Mouse (Mus musculus) midbrain, embryonic 14.5 days (tissue): ENCODE measurements around the gene Ube2n. TPM values are rescaled to one million over a fixed set of nuclear protein-coding genes. Genes with fewer than 3 reads are reported as not detected.

Experiments used
- ATAC-seq: fragments of 200-750 bp; cut with Nextera tagmentation; 2 replicates; pipeline ENCODE4 v1.8.0; 2017; ENCODE audit warnings: moderate number of reproducible peaks, moderate library complexity; ENCODE audit not compliant: low FRiP score, low TSS enrichment
- DNase-seq: peaks from one replicate; pipeline ENCODE4 v3.0.0-alpha.2; 2015
- H3K27ac ChIP-seq: fragments of 300-500 bp; sonication (generic); replicated peaks from 2 replicates; pipeline ENCODE4 v1.5.1; 2014; ENCODE audit warnings: mild to moderate bottlenecking, low read depth, low read length, moderate library complexity
- H3K27me3 ChIP-seq: fragments of 300-500 bp; sonication (generic); 2 replicates; pipeline ENCODE4 v1.6.1; 2014; ENCODE audit warnings: low read length, control low read depth, mixed read lengths; ENCODE audit not compliant: control insufficient read depth, insufficient read depth
- H3K36me3 ChIP-seq: fragments of 300-500 bp; sonication (generic); 2 replicates; pipeline ENCODE4 v1.6.1; 2014; ENCODE audit warnings: low read length, control low read depth; ENCODE audit not compliant: control insufficient read depth, insufficient read depth
- H3K4me1 ChIP-seq: fragments of 300-500 bp; sonication (generic); 2 replicates; pipeline ENCODE4 v1.6.1; 2014; ENCODE audit warnings: mild to moderate bottlenecking, antibody characterized with exemption, low read length, control low read depth; ENCODE audit not compliant: control insufficient read depth, insufficient read depth
- H3K4me2 ChIP-seq: fragments of 300-500 bp; sonication (generic); 2 replicates; pipeline ENCODE4 v1.6.1; 2014; ENCODE audit warnings: mild to moderate bottlenecking, low read length, moderate library complexity
- H3K4me3 ChIP-seq: fragments of 300-500 bp; sonication (generic); replicated peaks from 2 replicates; pipeline ENCODE4 v1.5.1; 2014; ENCODE audit warnings: low read depth, low read length
- H3K9ac ChIP-seq: fragments of 300-500 bp; sonication (generic); replicated peaks from 2 replicates; pipeline ENCODE4 v1.6.1; 2014; ENCODE audit warnings: mild to moderate bottlenecking, low read length, moderate library complexity
- H3K9me3 ChIP-seq: fragments of 300-500 bp; sonication (generic); 2 replicates; pipeline ENCODE4 v1.6.1; 2016; ENCODE audit warnings: low read length, control low read depth, mixed read lengths; ENCODE audit not compliant: control insufficient read depth
- WGBS: fragments of 180-500 bp; shearing (Covaris S2); extraction: QIAGEN DNeasy Blood & Tissue Kit; methylation state at CpG from one replicate; pipeline ENCODE4 v1.1.7; 2014; 5-methylcytosine and 5-hydroxymethylcytosine counted together
- polyA plus RNA-seq: library from polyadenylated mRNA; unstranded; fragments of >200 nt; fragmentation: Nextera tagmentation; extraction: Ambion mirVana; gene quantifications from 2 replicates; pipeline ENCODE4 v1.2.1, GENCODE M21; 2014

The Ube2n gene
- polyA plus RNA-seq, 1 experiment from 2014 or later, result 383 TPM

DNA sequence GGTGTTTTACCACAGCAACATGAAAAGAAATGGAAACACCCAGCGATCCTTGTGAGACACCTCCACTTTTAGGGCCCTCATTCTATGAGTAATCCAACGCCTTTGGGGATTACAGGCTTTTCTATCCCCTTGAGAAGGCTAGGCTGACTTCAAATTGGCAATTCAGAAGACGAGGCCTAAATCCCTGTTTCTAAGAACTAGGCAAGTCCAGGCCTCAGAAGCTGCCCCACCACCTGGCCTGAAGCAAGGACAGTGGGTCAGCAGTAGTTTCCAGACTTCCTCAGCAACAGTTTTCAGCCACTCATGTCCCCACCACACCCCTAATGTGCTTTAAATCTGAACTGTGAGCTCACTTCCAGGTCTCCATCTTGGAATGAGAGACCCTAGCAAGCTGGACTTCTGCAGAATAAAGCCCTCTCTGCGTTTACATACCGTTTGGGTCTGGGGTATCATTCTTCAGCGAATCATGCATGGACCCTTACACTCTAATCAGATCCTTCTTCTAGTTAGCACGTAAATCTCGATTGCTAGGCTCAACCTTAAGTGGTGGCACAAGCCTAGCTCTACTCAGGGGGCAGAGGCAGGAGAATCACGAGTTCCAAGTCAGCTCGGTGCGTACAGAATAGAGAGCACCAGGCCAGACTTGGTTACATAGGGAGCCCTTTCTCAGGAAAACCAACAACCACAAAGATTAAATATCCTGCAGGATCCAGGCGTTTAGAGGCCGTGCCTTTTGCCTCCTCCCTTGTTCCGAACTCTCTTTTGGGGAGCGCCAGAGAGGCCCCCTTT lies 983 bp upstream of the Ube2n start:
- no peaks in the 10 kb centered on the region for H3K9me3 ChIP-seq
- H3K4me3 ChIP-seq, result peak overlapping the region; percentile 98
- H3K9ac ChIP-seq, result peak overlapping the region; percentile 49
- H3K36me3 ChIP-seq, result no peaks in the 10 kb centered on the region
- peaks cover 10% of the 10 kb centered on the region for H3K4me1 ChIP-seq
- peak overlapping the region; percentile 55 for H3K4me2 ChIP-seq
- H3K27me3 ChIP-seq, result no peaks in the 10 kb centered on the region
- peak; percentile 0; the same call in 1 of the 2 replicates for ATAC-seq
- peak overlapping the region; percentile 96 for H3K27ac ChIP-seq
- WGBS, result 32% methylated on average over 15 of the region's 15 CpGs
- DNase-seq, result no peak

DNA sequence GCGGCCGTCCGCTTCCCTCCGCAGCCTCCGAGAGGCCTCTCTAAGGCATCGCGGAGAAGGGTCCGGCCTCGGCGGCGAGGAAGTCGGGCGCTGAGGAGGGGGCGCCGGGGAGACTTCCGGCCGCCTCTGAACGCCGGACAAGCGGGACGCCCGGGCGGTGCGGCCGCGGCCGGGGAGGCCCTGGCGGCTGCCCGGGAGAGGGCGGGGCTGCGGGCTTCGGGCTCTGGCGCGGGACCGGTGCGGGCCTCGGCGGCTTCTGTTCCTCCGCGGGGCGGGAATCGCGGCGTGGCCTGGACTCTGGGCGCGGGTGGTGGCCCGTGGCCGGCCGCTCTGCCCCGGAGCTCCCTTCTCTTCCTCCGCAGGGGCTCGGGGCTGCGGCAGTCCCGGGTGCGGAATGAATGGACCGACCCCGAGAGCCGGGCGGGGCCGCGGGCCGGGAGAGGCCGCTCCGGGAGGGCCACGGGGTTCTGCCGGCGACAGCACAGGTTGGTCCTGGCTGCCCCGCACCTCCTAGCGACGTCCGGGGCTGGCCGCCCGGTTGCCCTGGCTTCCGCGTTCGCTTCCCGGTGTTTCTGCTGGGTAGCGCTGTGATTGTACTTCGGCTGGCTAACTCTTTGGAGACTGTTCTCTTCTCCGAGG lies 467 bp downstream of the Ube2n start:
- ATAC-seq (peak; percentile 72), DNase-seq (peak; percentile 40)
- peak overlapping the region; percentile 96 for H3K27ac ChIP-seq
- H3K4me1 ChIP-seq, result peaks cover 10% of the 10 kb centered on the region
- under 1% methylated on average over 78 of the region's 80 CpGs for WGBS
- peak overlapping the region; percentile 98 for H3K4me3 ChIP-seq
- no peaks in the 10 kb centered on the region for H3K36me3 ChIP-seq
- no peaks in the 10 kb centered on the region for H3K27me3 ChIP-seq
- H3K9me3 ChIP-seq, result no peaks in the 10 kb centered on the region
- peak overlapping the region; percentile 78 for H3K4me2 ChIP-seq
- peak overlapping the region; percentile 96 for H3K9ac ChIP-seq

DNA sequence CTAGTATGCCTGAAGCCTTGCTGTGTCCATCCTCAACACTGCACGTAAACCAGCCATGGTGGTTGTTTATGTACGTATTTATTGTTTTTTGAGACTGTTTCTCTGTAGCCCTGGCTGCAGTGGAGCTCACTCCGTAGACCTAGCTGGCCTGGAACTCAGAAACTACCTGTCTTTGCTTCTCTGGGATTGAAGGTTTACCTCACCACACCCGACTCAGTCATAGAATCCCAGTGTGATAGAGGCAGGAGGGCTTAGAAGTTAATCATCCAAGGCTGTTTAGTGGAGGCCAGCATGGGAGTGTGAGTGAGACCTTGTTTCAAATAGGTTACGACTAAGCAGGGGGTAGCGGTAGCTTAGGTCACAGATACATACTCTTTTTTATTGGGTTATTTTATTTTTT lies 2.7 kb downstream of the Ube2n start:
- Histone ChIP-seq H3K9me3 (no peaks in the 10 kb centered on the region), H3K9ac (no peak overlapping the region), H3K27me3 (no peaks in the 10 kb centered on the region), H3K36me3 (no peaks in the 10 kb centered on the region), H3K4me3 (no peak overlapping the region), H3K27ac (no peak overlapping the region), H3K4me2 (no peak overlapping the region), H3K4me1 (peaks cover 10% of the 10 kb centered on the region)
- ATAC-seq (no peak), DNase-seq (no peak)
- WGBS, result 93% methylated on average over 6 of the region's 6 CpGs

DNA sequence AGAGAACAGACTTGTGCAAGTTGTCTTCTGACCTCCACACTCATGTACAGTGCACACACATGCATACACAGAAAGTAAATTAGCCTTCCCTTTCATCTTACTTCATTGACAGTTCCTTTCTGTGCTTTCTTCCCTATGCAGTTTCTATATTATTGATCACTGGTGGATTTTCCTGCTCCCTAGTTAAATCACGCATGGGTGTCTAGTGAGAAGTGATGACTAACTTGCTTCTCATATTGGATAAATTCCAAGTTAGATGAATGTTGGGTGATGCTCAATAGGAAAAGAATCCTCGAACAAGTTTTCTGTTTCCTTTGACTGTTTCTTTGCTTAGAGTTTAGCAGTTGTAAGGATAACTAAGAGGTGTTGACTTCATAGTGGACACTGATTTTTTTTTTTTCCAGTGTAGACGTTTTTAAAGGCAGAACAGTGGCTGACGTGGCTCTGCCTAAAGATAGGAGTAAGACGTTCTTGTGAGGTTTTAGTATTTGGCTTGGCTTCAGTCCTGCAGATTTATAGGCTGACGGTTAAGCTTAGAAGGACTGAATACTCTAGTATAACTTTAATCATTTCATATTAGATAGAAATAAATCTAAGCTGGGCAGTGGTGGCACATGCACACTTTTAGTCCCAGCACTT lies 10.2 kb downstream of the Ube2n start:
- WGBS, result 90% methylated on average over 6 of the region's 6 CpGs
- Histone ChIP-seq H3K27ac (no peak overlapping the region), H3K4me1 (no peaks in the 10 kb centered on the region), H3K9me3 (no peaks in the 10 kb centered on the region), H3K36me3 (no peaks in the 10 kb centered on the region), H3K4me3 (no peak overlapping the region), H3K4me2 (no peak overlapping the region), H3K27me3 (no peaks in the 10 kb centered on the region), H3K9ac (no peak overlapping the region)
- no peak for DNase-seq
- no peak for ATAC-seq

DNA sequence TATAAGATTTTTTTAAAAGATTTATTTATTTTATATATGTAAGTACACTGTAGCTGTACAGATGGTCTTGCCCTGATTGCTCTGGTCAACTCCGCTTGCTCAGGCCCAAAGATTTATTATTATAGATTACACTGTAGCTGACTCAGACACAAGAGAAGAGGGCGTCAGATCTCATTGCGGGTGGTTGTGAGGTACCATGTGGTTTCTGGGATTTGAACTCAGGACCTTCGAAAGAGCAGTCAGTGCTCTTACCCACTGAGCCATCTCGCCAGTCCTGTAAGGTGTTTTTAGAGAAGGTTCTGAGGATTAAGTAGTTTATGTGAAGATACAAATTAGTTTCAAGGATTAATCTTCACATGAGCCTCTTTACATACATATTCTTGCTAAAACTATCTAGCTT lies 10.9 kb downstream of the Ube2n start:
- no peaks in the 10 kb centered on the region for H3K36me3 ChIP-seq
- 98% methylated on average over 5 of the region's 5 CpGs for WGBS
- H3K4me1 ChIP-seq, result 0 out of 2 replicates have a peak, but pooled peaks cover 3% of the 10 kb centered on the region
- no peaks in the 10 kb centered on the region for H3K9me3 ChIP-seq
- DNase-seq, result no peak
- no peak overlapping the region for H3K4me3 ChIP-seq
- no peak overlapping the region for H3K27ac ChIP-seq
- no peak for ATAC-seq
- H3K4me2 ChIP-seq, result no peak overlapping the region
- H3K27me3 ChIP-seq, result no peaks in the 10 kb centered on the region
- H3K9ac ChIP-seq, result no peak overlapping the region

DNA sequence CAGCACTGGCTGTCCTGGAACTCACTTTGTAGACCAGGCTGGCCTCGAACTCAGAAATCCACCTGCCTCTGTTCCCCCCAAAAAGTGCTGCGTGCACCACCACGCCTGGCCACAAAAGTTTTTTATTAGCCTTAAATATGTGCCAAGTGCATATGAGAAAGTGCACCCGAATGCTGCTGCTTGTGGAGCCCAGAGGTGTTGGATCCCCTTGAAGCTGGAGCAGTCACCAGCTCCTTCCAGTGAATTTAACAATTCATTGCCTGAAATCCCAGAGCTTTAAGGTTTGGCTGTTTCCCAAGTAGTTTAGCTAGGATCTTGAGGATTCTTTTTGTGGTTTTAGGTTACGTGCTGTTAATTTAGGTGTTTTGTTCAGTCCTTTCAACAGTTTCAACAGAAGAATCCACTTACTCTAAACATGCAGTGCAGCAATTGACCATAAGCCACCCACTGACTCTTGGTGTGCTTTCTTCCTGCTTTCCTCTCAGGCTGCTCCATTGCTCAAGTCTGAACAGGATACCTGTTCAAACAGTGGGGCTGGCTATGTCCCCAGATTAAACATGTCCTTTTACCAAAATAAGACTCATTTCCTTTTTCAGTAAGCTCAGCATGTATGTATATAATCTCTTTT lies 11.7 kb downstream of the Ube2n start:
- DNase-seq, result no peak
- Histone ChIP-seq H3K9me3 (no peaks in the 10 kb centered on the region), H3K4me1 (0 out of 2 replicates have a peak, but pooled peaks cover 3% of the 10 kb centered on the region), H3K4me3 (no peak overlapping the region), H3K27me3 (no peaks in the 10 kb centered on the region), H3K9ac (no peak overlapping the region), H3K27ac (no peak overlapping the region), H3K4me2 (no peak overlapping the region), H3K36me3 (no peaks in the 10 kb centered on the region)
- WGBS, result 89% methylated on average over 5 of the region's 5 CpGs
- no peak for ATAC-seq

DNA sequence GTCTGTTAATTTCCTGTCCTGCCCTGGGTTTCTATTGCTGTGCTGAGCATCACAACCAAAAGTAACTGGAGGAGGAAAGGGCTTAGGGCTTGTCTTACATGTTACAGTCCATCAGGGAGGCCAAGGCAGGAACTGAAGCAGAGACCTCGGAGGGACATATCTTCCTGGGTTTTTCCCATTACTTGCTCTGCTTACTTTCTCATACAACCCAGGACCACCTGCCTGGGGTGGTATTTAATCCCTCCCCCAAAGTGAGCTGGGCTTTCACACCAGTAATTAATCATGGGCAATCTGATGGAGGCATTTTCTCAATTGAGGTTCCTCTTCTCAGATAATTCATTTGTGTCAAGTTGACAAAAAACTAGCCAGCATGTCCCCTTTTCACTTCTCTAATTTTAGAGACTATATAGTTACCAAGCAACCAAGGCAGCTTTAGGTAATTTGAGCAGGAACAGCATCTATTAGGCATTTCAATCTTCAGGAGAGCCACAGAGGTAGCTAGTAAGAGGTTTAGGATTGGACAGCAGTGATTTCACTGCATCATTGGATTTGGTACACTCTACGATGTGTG lies 15.7 kb downstream of the Ube2n start:
- Histone ChIP-seq H3K4me1 (0 out of 2 replicates have a peak, but pooled peaks cover 3% of the 10 kb centered on the region), H3K36me3 (no peaks in the 10 kb centered on the region), H3K9ac (no peak overlapping the region), H3K4me3 (no peak overlapping the region), H3K27ac (no peak overlapping the region), H3K4me2 (no peak overlapping the region), H3K9me3 (no peaks in the 10 kb centered on the region), H3K27me3 (no peaks in the 10 kb centered on the region)
- 78% methylated on average over 2 of the region's 2 CpGs for WGBS
- ATAC-seq, result no peak
- DNase-seq, result no peak

DNA sequence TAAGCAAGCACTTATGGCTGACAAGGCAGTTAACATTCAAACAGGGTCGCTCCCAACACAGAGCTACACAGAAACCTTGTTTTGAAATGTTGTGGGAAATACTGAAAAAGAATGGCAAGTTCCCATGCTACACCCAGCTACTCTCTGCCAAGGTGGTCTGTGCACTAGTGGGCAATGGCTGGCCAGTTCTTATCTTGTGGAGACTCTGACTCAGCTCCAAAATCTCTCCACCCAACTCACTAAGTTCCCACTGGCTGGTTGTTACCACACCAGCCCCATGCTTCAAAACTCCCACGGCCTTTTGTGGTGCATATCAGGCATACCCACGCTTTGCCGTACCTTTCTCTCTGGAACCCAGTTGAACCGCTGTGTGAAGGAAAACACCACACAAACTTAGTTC lies 18.0 kb downstream of the Ube2n start:
- 96% methylated on average over 5 of the region's 5 CpGs for WGBS
- DNase-seq (no peak), ATAC-seq (no peak)
- Histone ChIP-seq H3K9ac (no peak overlapping the region), H3K4me2 (no peak overlapping the region), H3K4me3 (no peak overlapping the region), H3K36me3 (no peaks in the 10 kb centered on the region), H3K27ac (no peak overlapping the region), H3K27me3 (no peaks in the 10 kb centered on the region), H3K9me3 (no peaks in the 10 kb centered on the region), H3K4me1 (0 out of 2 replicates have a peak, but pooled peaks cover 3% of the 10 kb centered on the region)
